Mouse (Mus musculus) left cerebral cortex, adult 11 months (tissue): ENCODE measurements around the gene Rcan2.
"Not testable (repeated sequence)": the region's sequence is repeated elsewhere in the genome, so short reads cannot be mapped to it uniquely, and the experiment has no call there.

Experiments used
- DNase-seq: peaks from one replicate; pipeline ENCODE4 v3.0.0; 2022; ENCODE audit warnings: low spot score

Gene Rcan2

GRCm38 (mm10) chr17:43825411-43825785 is 24.2 kb downstream of the Rcan2 start:
- not testable (repeated sequence) for DNase-seq

GRCm38 (mm10) chr17:43827261-43827660 is 26.1 kb downstream of the Rcan2 start:
- DNase-seq = no peak

GRCm38 (mm10) chr17:43832401-43833124 is 31.4 kb downstream of the Rcan2 start:
- no peak for DNase-seq

- no peak for DNase-seq
These were observed 39.1 kb downstream of the Rcan2 start for GRCm38 (mm10) chr17:43840208-43840607.

DNA sequence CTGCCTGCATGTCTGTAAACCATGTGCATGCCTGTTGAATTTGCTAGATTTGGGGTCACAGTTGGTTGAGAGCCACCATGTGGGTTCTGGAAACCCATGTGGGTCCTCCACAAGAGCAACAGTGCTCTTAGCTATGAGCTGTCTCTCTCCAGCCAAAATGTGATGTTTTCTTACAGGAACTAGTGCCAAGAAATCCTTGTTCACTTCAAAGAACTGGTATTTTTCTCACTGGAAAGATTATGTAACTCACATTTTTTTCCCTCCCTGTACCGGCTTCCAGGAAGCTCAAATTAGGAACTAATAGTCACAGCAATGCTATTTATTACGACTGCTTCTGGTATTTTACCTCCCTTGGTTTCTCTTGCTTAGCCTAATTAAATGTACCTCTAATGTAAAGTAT is 45.6 kb downstream of the Rcan2 start:
- no peak for DNase-seq

DNA sequence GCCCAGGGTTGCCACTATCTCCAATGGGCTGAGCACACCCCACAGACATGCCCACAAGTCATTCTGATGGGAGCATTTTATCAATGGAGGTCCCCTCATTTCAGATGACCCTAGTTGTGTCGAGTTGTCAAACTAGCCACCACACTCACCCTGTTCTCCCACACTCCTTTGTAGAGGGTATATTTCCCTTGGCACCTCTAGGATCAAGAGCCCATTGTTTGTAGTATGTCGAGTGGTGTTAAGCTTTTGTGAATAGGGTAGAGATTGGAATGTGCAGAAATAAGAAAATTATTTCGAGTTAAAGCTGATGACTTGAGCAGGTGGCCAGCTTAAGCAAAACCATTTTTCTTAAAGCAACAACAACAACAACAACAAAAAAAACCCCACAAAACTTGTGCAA is 47.8 kb downstream of the Rcan2 start:
- no peak for DNase-seq

DNA sequence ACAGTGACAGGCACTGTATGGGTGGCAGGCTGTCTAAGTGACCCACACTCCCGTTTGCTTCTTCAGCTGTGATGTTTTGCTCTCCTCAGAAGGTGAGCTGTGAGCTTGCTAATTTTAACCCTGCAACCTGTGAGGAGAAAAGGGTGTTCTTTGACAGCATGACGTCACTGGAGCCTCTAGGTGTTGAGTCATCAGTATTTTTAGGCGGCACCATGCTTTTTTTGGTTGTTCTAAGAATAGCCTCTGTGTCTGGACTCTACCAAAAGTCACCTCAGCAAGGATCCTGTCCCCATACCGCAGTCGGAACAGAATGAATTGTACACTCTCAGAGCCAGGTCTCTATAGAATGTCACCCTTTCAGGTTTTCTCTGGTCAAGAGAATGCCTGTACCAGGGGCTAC is 54.0 kb downstream of the Rcan2 start:
- no peak for DNase-seq

GRCm38 (mm10) chr17:43856081-43856480 is 54.9 kb downstream of the Rcan2 start:
- no peak for DNase-seq

- no peak for DNase-seq
These were observed 67.7 kb downstream of the Rcan2 start for GRCm38 (mm10) chr17:43868808-43869207.

DNA sequence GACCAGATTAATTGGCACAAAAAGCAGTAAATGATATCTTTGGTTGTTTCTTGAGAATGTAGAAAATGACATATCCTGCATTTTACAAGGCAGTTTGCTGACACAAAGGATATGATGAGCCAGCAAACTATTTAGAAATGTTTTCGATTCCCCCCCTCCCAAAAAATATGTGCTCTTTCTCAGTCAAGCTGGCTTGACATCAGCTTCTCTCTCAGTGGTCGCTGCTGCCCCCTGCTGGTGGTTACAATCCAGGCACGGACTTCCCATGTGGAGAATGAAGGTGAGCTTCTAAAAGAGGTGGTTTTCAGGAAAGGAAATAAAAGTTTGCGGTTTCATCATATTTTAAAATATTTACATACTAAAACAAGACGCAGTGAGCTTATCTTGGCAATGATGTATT is 68.5 kb downstream of the Rcan2 start:
- DNase-seq = peak; percentile 33

DNA sequence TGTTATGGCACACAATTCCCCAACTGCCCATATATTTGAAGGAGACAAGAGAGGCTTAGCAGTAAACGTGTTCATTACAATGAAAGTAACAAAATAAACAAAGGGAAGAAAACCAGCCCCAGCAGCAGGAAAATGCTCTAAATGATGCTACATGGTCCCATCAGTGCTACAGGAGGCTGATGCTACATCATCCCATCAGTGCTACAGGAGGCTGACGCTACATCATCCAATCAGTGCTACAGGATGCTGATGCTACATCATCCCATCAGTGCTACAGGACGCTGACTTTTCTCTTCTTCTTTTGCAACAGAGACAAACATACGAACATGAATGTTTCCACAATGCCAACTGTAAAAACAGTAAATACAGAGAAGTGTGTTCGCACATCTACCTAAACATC is 73.3 kb downstream of the Rcan2 start:
- DNase-seq = no peak

GRCm38 (mm10) chr17:43877425-43877824 is 76.3 kb downstream of the Rcan2 start:
- no peak for DNase-seq

DNA sequence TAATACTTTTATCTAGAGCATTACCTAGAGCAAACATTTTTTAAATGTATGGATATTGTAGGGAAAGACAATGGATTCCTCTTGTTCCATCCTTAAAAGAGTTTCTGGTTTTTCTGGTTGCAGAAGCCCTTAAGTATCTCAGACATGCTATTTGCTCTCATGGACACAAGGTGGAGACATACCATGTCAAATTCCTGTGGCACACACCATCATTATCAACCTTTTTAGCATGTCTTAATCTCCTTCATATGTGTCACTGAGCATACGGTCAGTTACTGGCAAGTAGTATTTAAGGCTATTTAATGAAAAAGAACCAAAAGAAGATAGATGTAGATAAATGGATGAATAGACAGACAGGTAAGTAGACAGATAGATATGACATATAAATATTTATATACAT is 81.9 kb downstream of the Rcan2 start:
- no peak for DNase-seq

GRCm38 (mm10) chr17:43886262-43886661 is 85.1 kb downstream of the Rcan2 start:
- DNase-seq = no peak

GRCm38 (mm10) chr17:43887931-43888330 is 86.8 kb downstream of the Rcan2 start:
- no peak for DNase-seq

DNA sequence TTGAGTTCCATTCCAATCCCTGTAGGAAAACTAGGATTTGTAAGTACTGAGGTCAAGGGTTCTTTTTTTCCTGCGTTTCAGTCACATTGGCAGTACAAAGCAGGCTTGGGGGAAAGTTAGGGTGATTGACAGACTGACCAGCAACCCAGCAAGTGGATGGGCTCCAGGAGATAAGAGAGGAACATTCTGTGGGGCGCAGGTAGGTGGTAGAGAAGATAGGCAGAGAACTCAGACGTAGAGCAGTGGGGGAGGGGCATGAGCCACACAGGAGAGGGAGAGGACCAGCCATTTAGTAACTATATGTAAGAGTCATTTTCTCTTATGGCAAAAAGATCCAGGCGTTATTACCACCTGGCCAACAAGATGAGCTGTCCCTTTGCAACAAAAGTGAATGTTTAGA is 96.2 kb downstream of the Rcan2 start:
- no peak for DNase-seq

- no peak for DNase-seq
These were observed 98.4 kb downstream of the Rcan2 start for GRCm38 (mm10) chr17:43899405-43900092.

DNA sequence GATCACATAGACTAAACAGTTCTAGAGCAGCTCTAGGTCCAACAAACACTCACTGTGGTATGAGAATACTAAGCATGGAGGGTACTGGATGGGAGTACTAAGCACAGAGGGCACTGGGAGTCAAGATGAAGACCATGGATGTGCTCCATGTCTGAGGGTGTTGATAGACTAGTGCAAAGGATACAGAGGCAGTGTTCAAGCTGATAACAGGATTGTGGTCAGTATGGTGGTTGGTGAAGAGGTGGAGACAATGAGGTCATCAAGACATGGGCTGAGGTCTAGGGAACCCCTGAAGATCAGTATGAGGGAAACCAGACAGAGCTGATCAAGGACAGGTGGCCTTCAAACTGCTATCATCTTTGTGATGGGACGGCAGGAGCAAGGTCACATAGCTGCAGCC is 99.0 kb downstream of the Rcan2 start:
- no peak for DNase-seq

DNA sequence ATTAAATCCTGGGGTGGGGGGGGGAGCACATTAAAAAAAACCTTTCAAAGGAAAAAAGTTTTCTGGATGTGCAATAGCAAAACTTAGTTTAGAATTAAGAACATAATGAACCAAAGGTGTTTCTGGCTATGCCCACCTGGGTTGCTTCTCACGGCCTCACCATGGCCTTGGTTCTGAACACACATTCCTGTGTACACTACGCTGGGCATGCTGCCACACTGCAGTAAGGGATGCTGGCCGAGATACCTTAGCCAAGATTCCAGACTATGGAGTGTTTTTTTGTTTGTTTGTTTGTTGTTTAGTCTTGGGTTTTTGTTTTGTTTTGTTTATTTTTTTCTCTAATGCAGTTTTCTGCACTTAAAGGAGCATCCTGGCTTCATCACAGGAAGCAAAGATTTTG is 100.3 kb downstream of the Rcan2 start:
- no peak for DNase-seq

DNA sequence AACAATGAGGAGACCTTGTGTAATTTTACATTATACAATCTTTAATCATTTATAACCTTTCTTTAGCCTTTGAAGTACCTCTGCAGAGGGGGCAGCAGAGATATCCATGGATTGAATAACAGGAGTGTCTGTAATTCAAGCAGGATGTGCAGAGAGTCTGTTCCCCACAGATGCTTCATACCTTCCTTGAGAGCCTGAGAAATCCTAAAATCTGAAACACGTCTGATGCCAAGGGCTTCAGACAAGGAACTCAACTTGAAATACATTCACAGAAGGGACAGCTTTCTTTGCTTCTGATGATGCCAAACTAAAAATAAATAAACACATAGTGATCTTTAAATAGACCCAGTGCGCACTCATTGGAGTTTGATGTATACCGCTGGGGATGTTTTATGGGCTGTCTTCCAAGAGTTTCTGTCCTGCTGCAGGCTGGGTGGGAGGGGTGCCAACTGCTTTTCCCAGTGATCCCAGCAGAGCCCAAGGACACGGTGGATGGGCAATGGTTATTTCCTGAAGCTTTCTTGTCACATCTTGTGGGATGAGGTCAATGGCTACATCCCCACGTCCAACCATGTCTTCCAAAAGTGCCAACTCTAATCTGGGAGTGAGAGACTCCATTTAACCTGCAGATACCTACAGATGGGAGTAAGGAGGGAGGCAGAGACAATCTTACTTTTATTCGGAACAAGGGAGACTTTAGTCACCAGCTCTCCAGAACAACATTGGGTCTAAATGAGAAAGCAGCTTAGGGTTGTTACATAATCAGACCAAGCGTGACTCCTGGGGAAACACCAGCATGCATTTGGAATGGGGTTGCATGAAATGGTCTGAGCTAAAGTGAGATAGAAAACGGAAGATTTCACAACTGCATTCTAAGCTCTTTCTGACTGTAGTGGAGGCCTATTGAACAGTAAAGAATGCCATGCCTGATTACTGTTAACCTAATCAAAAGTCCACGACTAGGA is 102.9 kb downstream of the Rcan2 start:
- DNase-seq = no peak

- no peak for DNase-seq
These were observed 103.7 kb downstream of the Rcan2 start for GRCm38 (mm10) chr17:43904896-43905295.

GRCm38 (mm10) chr17:43906728-43907127 is 105.6 kb downstream of the Rcan2 start:
- DNase-seq = no peak

- no peak for DNase-seq
These were observed 115.0 kb downstream of the Rcan2 start for GRCm38 (mm10) chr17:43916128-43916527.
